Mouse (Mus musculus): ENCODE data around the gene Nipa2.

DNA sequence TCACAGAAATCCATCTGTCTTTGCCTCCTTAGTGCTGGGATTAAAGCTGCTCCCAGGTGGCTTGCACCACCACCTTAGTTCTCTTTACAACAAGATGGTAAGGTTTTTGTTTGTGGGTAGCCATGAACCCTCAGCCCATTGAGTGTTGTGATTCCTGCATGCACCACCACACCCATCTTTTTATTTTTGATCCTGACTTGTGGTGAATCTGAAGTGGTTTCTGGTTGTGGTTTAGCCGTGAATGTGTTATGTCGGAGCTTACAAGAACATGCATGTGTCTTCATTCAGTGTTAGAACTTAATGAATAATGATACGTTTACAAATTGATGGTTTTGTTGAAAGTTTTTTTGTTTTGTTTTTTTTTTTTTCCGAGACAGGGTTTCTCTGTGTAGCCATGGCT is 72.3 kb downstream of the Nipa2 start:
- no peak for TF ChIP-seq POLR2A (IDR thresholded peaks at IDR 0.05; ENCODE audit: borderline replicate concordance, control insufficient read depth, low read depth, low read length)
- no peak for TF ChIP-seq CTCF (IDR thresholded peaks at IDR 0.05; ENCODE audit: control insufficient read depth, insufficient read depth, low read length)
